Mouse (Mus musculus): ENCODE data around the gene Calcoco1. TPM values are rescaled to one million over a fixed set of nuclear protein-coding genes. Genes with fewer than 3 reads are reported as not detected.

Calcoco1 gene
- total RNA-seq, 1 experiment from 2014 or later: 23.2 TPM

Other genes starting within 250 kb of the Calcoco1 start
- gene Gm10337, start 218.5 kb downstream of the Calcoco1 start, total RNA-seq (2017): not detected in 2 replicates
- gene Map3k12, start 205.1 kb downstream of the Calcoco1 start, total RNA-seq (2017): 0.92 and 1.3 TPM in 2 replicates
- 13.4 and 31.7 TPM in 2 replicates for gene Tarbp2, start 204.0 kb downstream of the Calcoco1 start, total RNA-seq (2017)
- 0.50 and 0.68 TPM in 2 replicates for gene Npff, start 197.2 kb downstream of the Calcoco1 start, total RNA-seq (2017)
- gene Gm28047, start 97.1 kb downstream of the Calcoco1 start, total RNA-seq (2017): not detected in 2 replicates
- gene Atf7, start 96.7 kb downstream of the Calcoco1 start, total RNA-seq (2017): 35.6 and 70.9 TPM in 2 replicates
- gene Atp5g2, start 49.8 kb downstream of the Calcoco1 start, total RNA-seq (2017): 24.4 and 33.1 TPM in 2 replicates
- not detected in 2 replicates for gene Hoxc13, start 198.9 kb upstream of the Calcoco1 start, total RNA-seq (2017)
- gene Hoxc12, start 214.6 kb upstream of the Calcoco1 start, total RNA-seq (2017): not detected in 2 replicates
- gene Hoxc11, start 232.2 kb upstream of the Calcoco1 start, total RNA-seq (2017): not detected in 2 replicates
- not detected in 2 replicates for gene Hoxc10, start 244.6 kb upstream of the Calcoco1 start, total RNA-seq (2017)
- not detected in 2 replicates for gene Hoxc5, start 245.3 kb upstream of the Calcoco1 start, total RNA-seq (2017)